Mouse (Mus musculus): ENCODE measurements around the gene Clybl.

Clybl gene

GRCm38 (mm10) chr14:122251346-122251745, 69.8 kb downstream of the Clybl start:
- DNase-seq: no peak

DNA sequence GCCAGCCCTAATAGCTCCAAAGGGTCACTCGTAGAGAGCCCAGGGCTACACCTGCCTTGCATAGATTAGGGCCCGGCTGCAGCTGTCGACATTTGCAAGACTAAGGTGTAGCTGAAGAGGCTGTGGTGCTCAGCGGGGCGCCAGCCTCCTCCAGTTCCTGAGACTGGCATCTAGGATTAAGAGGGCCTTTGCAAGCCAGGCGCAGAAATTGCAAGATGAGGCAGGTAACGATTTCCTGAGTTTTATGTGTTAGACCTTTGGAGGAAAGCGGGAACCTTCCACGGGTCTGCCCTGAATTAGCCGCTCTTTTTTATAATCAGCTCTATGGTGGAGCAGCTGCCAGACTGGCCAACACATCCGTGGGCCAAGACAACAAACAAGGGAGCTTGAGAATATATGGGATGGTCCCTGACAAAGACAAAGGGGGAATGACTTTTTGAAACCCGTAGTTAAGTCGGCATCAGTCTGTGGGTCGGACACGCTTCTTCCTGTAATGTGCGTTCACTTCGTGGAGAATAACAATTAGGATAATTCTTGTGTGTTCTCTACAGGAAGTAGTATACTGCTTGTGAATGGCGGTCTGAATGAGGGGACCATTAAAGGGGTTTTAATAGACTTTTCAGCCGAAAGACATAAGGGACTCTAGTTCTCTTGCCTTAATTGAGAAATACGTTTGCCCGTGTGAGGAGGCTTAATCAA, 74.2 kb downstream of the Clybl start:
- no peak for DNase-seq

DNA sequence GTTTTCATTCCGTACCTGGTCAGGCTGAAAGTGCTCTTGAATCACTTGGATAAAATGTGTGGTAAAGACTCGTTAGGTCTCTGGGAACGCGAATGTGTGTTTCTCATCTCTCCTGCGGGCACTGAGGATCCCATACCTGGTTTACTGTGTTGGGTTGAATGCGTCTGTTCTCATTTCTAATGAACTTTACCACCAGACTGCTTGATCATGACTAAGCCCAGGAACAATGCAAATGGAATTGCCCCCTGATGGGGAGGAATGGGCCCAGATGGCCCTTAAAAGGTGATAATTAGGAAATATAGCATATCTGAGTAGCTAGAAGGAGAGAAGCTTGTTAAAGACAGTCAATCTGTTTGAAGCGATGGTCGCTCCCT, 74.7 kb downstream of the Clybl start:
- DNase-seq: no peak

DNA sequence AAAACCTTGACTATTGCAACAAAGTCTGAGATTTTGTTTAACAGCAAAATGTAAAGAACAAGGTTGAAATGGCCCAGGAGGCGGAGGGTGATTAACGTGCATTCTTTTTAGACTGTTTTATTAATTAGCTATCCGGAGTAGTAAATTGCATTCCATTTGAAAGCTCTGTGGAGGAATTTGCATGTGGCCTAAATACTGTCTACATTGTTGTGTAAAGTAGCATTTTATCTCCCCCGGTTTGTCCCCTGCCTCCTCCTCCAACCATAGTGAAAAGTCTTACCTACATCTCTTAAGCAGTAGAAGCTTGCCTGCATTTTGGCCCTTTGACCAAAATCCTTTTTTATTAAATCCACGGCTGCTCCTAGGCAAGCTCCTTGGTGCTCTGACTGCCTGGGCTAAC, 76.8 kb downstream of the Clybl start:
- no peak for DNase-seq

DNA sequence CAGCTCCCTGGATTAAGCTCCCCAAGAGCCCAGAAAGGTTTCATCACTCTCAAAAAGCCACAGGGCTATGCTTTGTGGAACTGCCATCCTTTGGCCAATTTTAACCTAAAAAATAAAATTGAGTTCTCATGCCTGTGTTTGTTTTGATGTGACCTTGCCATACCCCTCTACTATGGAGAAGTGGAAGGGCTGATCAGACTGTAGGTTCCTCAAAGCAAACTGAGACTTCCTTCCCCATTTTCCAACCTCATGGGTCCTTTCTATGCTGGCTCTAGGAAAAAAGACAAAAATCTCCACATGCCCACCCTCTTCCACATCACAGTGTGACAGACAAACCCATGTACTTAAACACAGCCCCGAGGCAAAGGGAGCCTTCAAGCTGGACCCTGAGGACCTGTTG, 79.7 kb downstream of the Clybl start:
- no peak for DNase-seq

DNA sequence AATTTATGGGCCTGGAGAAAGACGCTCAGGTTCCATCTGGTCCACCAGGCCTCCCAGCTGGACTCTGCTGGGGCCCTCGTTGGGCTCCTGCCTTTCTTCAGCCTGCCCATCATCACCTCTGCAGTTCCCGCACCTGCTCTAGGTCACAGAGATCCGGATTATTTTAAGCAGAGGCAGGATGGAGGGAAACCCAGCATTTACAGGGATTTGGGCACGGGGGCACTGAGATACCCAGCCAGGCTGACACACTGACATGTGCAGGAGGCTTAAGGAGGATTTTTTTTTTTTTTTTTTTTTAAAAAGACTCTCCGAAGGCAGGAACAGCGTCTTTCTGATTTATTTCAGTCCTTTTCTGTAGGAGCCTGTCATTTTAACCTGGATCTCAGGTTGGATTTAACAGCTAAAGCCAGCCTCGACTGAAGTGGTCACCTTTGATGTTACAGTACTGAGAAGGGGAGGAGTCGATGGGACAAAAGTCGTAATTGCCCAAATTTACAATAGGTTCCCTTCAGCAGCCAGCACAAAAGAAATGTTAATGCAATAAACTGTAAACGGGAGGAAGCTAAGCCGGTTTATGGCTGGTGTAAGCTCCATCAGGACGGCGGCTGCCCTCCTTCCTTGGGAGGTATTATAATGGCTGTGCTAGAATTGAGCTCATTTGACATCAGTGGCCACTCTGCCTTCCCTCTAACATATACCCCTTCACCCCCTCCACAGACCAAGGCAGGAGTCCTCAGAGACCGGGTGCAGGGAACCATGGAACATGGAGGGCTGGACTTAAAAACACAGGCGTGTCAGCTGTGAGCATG, 81.6 kb downstream of the Clybl start:
- DNase-seq: no peak

GRCm38 (mm10) chr14:122265214-122265613, 83.7 kb downstream of the Clybl start:
- no peak for DNase-seq

- DNase-seq: no peak
Observed at GRCm38 (mm10) chr14:122267590-122267989, 86.1 kb downstream of the Clybl start.

- DNase-seq: no peak
Observed at GRCm38 (mm10) chr14:122271104-122271746, 89.7 kb downstream of the Clybl start.

DNA sequence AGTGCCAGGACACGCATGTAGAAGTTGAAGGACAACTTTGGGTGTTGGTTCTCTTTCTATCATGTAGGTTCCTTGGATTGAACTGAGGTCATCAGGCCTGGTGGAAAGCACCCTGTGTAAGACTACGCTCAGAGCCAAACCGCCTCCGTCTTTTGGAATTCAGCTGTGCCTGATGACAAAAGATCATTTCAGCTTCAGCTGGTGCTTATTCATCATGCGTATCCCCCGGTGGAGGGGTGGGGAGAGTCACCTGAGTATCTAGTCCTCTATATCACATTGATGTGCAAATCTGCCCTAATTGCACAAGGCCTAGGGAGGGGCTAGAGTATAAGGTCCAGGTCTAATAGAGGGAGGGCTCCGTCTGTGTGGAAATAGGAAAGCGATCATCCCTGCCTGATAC, 95.6 kb downstream of the Clybl start:
- DNase-seq: no peak

DNA sequence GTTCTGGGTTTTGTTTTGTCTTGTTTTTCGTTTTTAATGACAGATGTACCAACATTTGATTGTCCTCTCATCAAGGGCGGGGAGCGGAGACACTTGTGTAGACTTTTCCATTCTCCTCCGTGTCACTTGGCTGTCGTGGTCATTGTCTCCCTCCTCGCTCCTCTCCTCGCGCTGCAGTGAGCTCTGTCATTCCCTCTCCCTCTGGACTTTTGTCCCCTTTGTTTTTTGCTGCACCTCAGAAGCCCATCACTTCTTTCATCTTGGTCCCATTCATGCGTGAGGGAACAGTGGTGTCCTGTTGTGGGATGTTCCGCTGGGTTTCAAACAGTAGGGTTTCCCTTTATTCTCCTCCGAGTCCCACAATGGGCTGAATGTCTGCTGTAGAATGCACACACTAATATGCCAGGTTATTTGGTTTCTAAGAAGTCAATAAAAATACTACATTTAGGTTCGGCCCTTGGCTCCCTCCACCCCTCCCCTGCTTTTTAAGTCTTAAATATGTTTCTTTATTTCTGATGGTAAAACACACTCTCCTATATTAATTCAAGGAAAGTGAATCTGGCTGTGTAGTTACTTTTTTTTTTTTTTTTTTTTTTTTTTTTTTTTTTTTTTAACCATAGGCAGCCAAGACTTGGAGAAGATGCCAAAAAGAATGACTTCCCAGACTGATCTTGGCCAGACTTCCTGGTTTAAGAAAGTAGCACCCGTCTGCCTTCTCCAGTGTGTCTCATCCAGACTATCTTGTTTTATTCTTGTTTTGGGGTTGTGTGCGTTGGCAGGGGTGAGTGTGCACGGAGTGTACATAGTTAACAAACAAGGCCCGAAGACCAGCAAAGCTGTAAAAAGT, 98.2 kb downstream of the Clybl start:
- no peak for DNase-seq

GRCm38 (mm10) chr14:122280309-122281071, 99.0 kb downstream of the Clybl start:
- DNase-seq: peak; percentile 53 to 60

- DNase-seq: no peak
Observed at GRCm38 (mm10) chr14:122281072-122281634, 99.6 kb downstream of the Clybl start.

DNA sequence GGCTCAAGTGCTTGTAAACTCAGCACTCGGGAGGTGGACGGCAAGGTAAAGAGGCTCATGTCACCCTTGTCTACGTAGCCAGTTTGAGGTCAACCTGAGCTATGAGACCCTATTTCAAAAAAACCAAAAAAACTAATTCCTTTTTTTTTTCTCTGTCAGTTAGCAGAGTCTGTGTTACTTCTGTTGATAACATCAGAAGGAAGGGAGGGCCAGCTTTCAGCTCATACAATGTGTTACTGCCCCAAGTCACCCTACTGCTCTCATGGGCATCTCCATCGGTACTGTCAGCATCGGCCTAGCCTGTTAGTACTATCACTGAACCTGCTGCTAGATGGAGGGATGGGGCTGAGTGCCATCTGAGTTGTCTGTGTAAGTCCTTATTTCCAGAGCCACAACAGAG, 102.5 kb downstream of the Clybl start:
- no peak for DNase-seq

DNA sequence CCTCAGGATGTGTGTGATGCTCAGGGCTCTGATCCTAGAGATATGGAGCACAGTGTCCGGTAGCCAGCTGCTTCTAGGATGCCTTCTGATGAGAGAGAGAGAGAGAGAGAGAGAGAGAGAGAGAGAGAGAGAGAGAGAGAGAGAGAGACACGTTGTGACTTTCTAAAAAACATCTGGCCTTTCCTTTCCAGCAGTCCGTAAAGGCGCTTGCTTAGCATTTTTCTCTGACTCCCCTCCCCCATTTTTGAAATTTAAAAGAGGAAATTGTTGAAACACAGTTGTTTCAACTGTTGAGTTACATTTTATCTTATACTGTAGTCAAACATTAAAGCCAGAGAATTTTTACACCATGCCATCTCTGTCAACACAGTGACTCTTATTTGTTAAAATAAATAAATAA, 114.9 kb downstream of the Clybl start:
- DNase-seq: no peak

DNA sequence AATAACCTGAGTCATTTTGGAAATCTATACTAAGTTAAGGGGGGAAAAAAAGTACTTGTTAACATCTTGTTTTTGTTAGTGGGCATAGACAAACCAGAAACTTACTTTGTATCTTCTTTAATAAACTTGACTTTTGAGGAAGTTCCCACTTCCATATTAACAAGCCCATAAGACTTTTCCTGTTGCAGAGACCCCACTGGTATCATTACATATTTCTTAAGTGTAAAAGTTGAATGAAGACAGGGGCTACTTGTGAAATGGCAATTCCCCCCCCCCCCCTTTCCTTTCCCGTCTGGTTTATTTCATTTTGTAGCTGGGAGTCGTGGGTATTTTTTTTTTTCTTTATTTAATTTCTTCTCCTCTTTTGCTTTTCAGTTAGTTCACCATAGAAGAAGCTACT, 115.4 kb downstream of the Clybl start:
- no peak for DNase-seq

DNA sequence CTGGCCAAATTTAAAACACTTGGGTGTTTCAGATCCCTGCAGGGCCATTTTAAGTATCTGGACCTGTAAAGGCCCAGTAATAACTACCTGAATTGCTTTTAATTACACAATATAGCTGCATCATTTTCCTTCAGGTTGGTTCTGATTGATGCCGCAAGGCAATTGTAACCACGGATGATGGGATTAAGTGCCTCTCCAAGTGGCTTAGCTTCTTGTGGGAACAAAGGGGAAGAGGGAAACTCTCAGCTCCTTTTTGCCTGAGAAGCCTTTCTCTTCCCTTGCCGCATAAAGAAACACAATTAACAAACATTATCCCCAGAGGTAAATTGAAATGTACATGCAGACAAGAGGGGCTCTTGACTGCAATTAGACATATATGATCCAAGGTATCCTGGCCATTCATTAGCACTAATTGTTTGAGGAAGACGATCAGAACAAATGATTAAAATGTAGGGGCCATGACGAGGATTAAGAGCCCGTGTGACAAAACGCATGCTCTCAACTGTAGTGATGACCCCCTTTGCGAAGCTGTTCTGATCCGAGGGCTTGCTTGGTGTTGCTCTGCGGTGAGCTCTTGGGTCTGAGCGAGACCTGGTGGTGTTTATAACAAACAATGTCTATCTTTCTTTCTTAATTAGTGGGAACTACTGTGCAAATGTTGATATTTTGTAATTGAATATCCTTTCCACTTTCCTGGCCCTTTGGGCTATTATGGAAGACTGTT, 116.0 kb downstream of the Clybl start:
- no peak for DNase-seq

DNA sequence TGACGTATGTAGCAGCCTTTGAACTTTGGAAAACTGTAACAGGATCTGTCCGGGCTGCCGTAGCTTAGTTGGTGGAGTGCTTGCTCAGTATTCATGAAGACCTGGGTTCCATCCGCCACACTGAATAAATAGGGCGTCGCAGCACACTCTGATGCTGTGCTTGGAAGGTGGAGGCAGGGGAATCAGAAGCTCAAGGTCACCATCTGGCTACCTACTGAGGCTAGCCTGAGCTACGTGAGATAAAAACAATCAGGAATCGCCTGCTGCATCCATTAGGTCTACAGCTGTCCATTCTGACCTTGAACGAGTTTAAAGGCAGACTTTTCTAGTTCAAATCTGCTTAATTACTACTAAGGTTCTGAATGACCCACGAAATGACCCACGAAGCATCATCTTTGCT, 118.8 kb downstream of the Clybl start:
- DNase-seq: no peak

DNA sequence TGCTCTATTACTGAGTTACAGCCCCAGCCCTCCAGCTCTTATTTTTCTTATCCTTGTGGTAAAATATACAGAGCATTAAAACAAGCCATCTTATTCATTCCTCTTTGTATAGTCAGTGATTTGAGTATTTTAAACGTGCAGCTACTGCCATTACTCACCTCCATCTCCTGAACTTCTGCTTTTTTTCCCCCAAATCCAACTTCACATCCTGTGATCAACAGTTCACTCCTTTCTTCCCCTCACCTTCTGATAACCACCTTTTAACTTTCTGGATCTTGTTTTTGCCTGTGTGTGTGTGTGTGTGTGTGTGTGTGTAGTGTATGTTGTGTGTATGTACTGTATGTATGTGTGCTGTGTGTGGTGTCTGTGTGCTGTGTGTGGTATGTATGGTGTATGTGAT, 122.3 kb downstream of the Clybl start:
- no peak for DNase-seq

- no peak for DNase-seq
Observed at GRCm38 (mm10) chr14:122305132-122305531, 123.6 kb downstream of the Clybl start.

DNA sequence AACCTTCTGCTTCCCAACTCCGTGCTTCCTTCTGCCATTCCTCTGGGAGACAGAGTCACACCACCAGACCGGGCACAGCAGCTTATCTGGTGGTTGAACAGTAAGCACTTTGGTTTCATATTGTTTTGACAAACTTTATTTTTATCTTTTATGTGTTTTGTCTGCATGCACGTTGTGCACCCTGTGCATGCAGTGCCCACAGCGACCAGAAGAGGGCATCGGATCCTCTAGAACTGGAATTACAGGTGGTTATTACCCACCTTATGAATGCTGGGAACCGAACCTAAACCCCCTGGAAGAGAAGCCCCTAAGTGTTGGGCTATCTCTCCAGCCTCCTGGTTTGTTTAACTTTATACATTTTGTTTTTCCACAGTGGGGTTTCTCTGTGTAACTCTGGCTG, 130.9 kb downstream of the Clybl start:
- no peak for DNase-seq

All from kidney, postnatal 36 days (tissue).